Mouse (Mus musculus) heart, postnatal 4 days (tissue): ENCODE data around the gene Kcnj5. TPM values are rescaled to one million over a fixed set of nuclear protein-coding genes. Genes with fewer than 3 reads are reported as not detected.

Experiments
- DNase-seq: peaks from one replicate; pipeline ENCODE4 v3.0.0; 2021
- total RNA-seq, 2 experiments: library from RNA; stranded (reverse); gene quantifications; 2 replicates each; pipeline ENCODE4 v1.2.3; 2021

Gene Kcnj5
- total RNA-seq, result 10 to 100 TPM; 41.6 to 43.6 TPM

GRCm38 (mm10) chr9:32344051-32344450 lies at the start of gene Kcnj5:
Kcnj5 (minus strand) TSS chr9:32344350.
- peak; percentile 56 for DNase-seq

GRCm38 (mm10) chr9:32392716-32393115 lies 48.6 kb upstream of the Kcnj5 start:
- no peak for DNase-seq

- no peak for DNase-seq
These were observed 47.6 kb upstream of the Kcnj5 start for GRCm38 (mm10) chr9:32391701-32392100.

- DNase-seq, result no peak
These were observed 46.9 kb upstream of the Kcnj5 start for GRCm38 (mm10) chr9:32391092-32391491.

GRCm38 (mm10) chr9:32388120-32388519 lies 44.0 kb upstream of the Kcnj5 start:
- DNase-seq, result no peak

- DNase-seq, result no peak
These were observed 40.8 kb upstream of the Kcnj5 start for GRCm38 (mm10) chr9:32384906-32385305.

- DNase-seq, result no peak
These were observed 32.9 kb upstream of the Kcnj5 start for GRCm38 (mm10) chr9:32376863-32377590.

- peak; percentile 20 for DNase-seq
These were observed 31.9 kb upstream of the Kcnj5 start for GRCm38 (mm10) chr9:32376031-32376430.

GRCm38 (mm10) chr9:32373656-32374055 lies 29.5 kb upstream of the Kcnj5 start:
- DNase-seq, result no peak

GRCm38 (mm10) chr9:32372202-32372601 lies 28.1 kb upstream of the Kcnj5 start, which contains the start of gene Kcnj1:
Kcnj1 (plus strand) TSS chr9:32372493.
- DNase-seq, result no peak

GRCm38 (mm10) chr9:32369388-32369787 lies 25.2 kb upstream of the Kcnj5 start:
- DNase-seq, result no peak

GRCm38 (mm10) chr9:32368812-32369211 lies 24.7 kb upstream of the Kcnj5 start:
- DNase-seq, result no peak

- no peak for DNase-seq
These were observed 16.6 kb upstream of the Kcnj5 start for GRCm38 (mm10) chr9:32360770-32361169.

GRCm38 (mm10) chr9:32350332-32350731 lies 6.2 kb upstream of the Kcnj5 start:
- peak; percentile 84 for DNase-seq

GRCm38 (mm10) chr9:32349344-32349743 lies 5.2 kb upstream of the Kcnj5 start:
- DNase-seq, result no peak

GRCm38 (mm10) chr9:32348096-32348495 lies 3.9 kb upstream of the Kcnj5 start:
- no peak for DNase-seq

- no peak for DNase-seq
These were observed 339 bp upstream of the Kcnj5 start for GRCm38 (mm10) chr9:32344489-32344888.

- DNase-seq, result no peak
These were observed 1.2 kb downstream of the Kcnj5 start for GRCm38 (mm10) chr9:32342929-32343328.

- peak; percentile 36 for DNase-seq
These were observed 3.3 kb downstream of the Kcnj5 start for GRCm38 (mm10) chr9:32340831-32341230.

- peak; percentile 77 for DNase-seq
These were observed 8.6 kb downstream of the Kcnj5 start for GRCm38 (mm10) chr9:32335389-32336150.

GRCm38 (mm10) chr9:32331162-32331561 lies 13.0 kb downstream of the Kcnj5 start:
- no peak for DNase-seq

GRCm38 (mm10) chr9:32328777-32329176 lies 15.4 kb downstream of the Kcnj5 start:
- no peak for DNase-seq

GRCm38 (mm10) chr9:32323610-32324009 lies 20.5 kb downstream of the Kcnj5 start:
- no peak for DNase-seq

GRCm38 (mm10) chr9:32320167-32320566 lies 24.0 kb downstream of the Kcnj5 start:
- peak; percentile 72 for DNase-seq
